Mouse (Mus musculus): ENCODE measurements around the gene Hist1h4j. TPM values are rescaled to one million over a fixed set of nuclear protein-coding genes. Genes with fewer than 3 reads are reported as not detected.
"Not testable (repeated sequence)": the region's sequence is repeated elsewhere in the genome, so short reads cannot be mapped to it uniquely, and the experiment has no call there.

Gene Hist1h4j
- total RNA-seq (2014; rRNA removed), result 1,214 and 1,310 TPM in 2 replicates
- not detected in 2 replicates for polyA plus RNA-seq (2015; fragmentation: Nextera tagmentation; extraction: Ambion mirVana)

- H3K9me3 ChIP-seq (ENCODE audit: low read length); H3K36me3 ChIP-seq (ENCODE audit: insufficient read depth, low read length); H3K4me1 ChIP-seq (ENCODE audit: insufficient read depth, low read length); H3K27me3 ChIP-seq (ENCODE audit: insufficient read depth, low read length): not testable (repeated sequence)
- Histone ChIP-seq H3K27ac (peak within 1 kb of the TSS; percentile 83), H3K9ac (replicated peaks; ENCODE audit: low read length) (peak within 1 kb of the TSS; percentile 58), H3K4me2 (ENCODE audit: low read depth, low read length) (peak within 1 kb of the TSS; percentile 74), H3K4me3 (ENCODE audit: low read length) (peak within 1 kb of the TSS; percentile 47)
- under 1% methylated on average over 43 of the region's 56 CpGs for WGBS
- ATAC-seq, result peak; percentile 90
- peak; percentile 92 for DNase-seq (ENCODE audit: low spot score)
Measured at GRCm38 (mm10) chr13:21734906-21735767, at the start of gene Hist1h4j. TSS of gene Hist1h4j (plus strand) at chr13:21735064.

GRCm38 (mm10) chr13:21697811-21698210, 37.1 kb upstream of the Hist1h4j start, which contains the start of gene Olfr1359:
TSS of gene Olfr1359 (plus strand) at chr13:21698111.
- no peak for TF ChIP-seq CTCF (IDR thresholded peaks at IDR 0.05; ENCODE audit: low read depth)
- Histone ChIP-seq H3K36me3 (ENCODE audit: insufficient read depth, low read length) (no peaks in the 10 kb centered on the region), H3K27me3 (ENCODE audit: insufficient read depth, low read length) (no peaks in the 10 kb centered on the region), H3K9me3 (ENCODE audit: low read length) (no peaks in the 10 kb centered on the region), H3K27ac (no peak within 1 kb of the TSS), H3K4me1 (ENCODE audit: insufficient read depth, low read length) (no peaks in the 10 kb centered on the region), H3K4me2 (ENCODE audit: low read depth, low read length) (no peak within 1 kb of the TSS), H3K9ac (replicated peaks; ENCODE audit: low read length) (no peak within 1 kb of the TSS), H3K4me3 (ENCODE audit: low read length) (no peak within 1 kb of the TSS)
- ATAC-seq, result no peak
- no peak for DNase-seq (ENCODE audit: low spot score)

GRCm38 (mm10) chr13:21706669-21707068, 28.2 kb upstream of the Hist1h4j start:
- H3K27ac ChIP-seq, result no peak overlapping the region
- H3K4me1 ChIP-seq (ENCODE audit: insufficient read depth, low read length), result no peaks in the 10 kb centered on the region
- no peaks in the 10 kb centered on the region for H3K36me3 ChIP-seq (ENCODE audit: insufficient read depth, low read length)
- ATAC-seq (no peak), DNase-seq (ENCODE audit: low spot score) (no peak)
- 70% methylated on average over 4 of the region's 4 CpGs for WGBS
- no peak overlapping the region for H3K9ac ChIP-seq (replicated peaks; ENCODE audit: low read length)
- H3K9me3 ChIP-seq (ENCODE audit: low read length), result no peaks in the 10 kb centered on the region
- no peak overlapping the region for H3K4me3 ChIP-seq (ENCODE audit: low read length)
- H3K4me2 ChIP-seq (ENCODE audit: low read depth, low read length), result no peak overlapping the region
- no peaks in the 10 kb centered on the region for H3K27me3 ChIP-seq (ENCODE audit: insufficient read depth, low read length)
- TF ChIP-seq CTCF (IDR thresholded peaks at IDR 0.05; ENCODE audit: low read depth), result no peak

- peak; percentile 88 for TF ChIP-seq CTCF (IDR thresholded peaks at IDR 0.05; ENCODE audit: low read depth)
- DNase-seq (ENCODE audit: low spot score) (peak; percentile 93), ATAC-seq (peak; percentile 89)
- Histone ChIP-seq H3K27ac (peak overlapping the region; percentile 86), H3K27me3 (ENCODE audit: insufficient read depth, low read length) (no peaks in the 10 kb centered on the region), H3K4me2 (ENCODE audit: low read depth, low read length) (peak overlapping the region; percentile 82), H3K4me1 (ENCODE audit: insufficient read depth, low read length) (no peaks in the 10 kb centered on the region), H3K9me3 (ENCODE audit: low read length) (no peaks in the 10 kb centered on the region), H3K4me3 (ENCODE audit: low read length) (peak overlapping the region; percentile 76), H3K9ac (replicated peaks; ENCODE audit: low read length) (peak overlapping the region; percentile 63), H3K36me3 (ENCODE audit: insufficient read depth, low read length) (no peaks in the 10 kb centered on the region)
- under 1% methylated on average over 32 of the region's 32 CpGs for WGBS
Measured at GRCm38 (mm10) chr13:21710031-21710711, 24.7 kb upstream of the Hist1h4j start.

GRCm38 (mm10) chr13:21710821-21711525, 23.9 kb upstream of the Hist1h4j start:
- Histone ChIP-seq H3K36me3 (ENCODE audit: insufficient read depth, low read length) (no peaks in the 10 kb centered on the region), H3K27me3 (ENCODE audit: insufficient read depth, low read length) (no peaks in the 10 kb centered on the region), H3K27ac (no peak overlapping the region), H3K4me2 (ENCODE audit: low read depth, low read length) (peak overlapping the region; percentile 82), H3K9me3 (ENCODE audit: low read length) (no peaks in the 10 kb centered on the region), H3K4me1 (ENCODE audit: insufficient read depth, low read length) (no peaks in the 10 kb centered on the region), H3K9ac (replicated peaks; ENCODE audit: low read length) (peak overlapping the region; percentile 46), H3K4me3 (ENCODE audit: low read length) (peak overlapping the region; percentile 76)
- DNase-seq (ENCODE audit: low spot score), result peak; percentile 84
- no peak for TF ChIP-seq CTCF (IDR thresholded peaks at IDR 0.05; ENCODE audit: low read depth)
- ATAC-seq, result peak; percentile 83
- WGBS, result 2% methylated on average over 22 of the region's 22 CpGs

- DNase-seq (ENCODE audit: low spot score), result no peak
- Histone ChIP-seq H3K36me3 (ENCODE audit: insufficient read depth, low read length) (no peaks in the 10 kb centered on the region), H3K4me1 (ENCODE audit: insufficient read depth, low read length) (no peaks in the 10 kb centered on the region), H3K9ac (replicated peaks; ENCODE audit: low read length) (peak overlapping the region; percentile 46; the same call in 1 of the 2 replicates), H3K27ac (no peak overlapping the region), H3K4me2 (ENCODE audit: low read depth, low read length) (peak overlapping the region; percentile 82), H3K27me3 (ENCODE audit: insufficient read depth, low read length) (no peaks in the 10 kb centered on the region), H3K4me3 (ENCODE audit: low read length) (peak overlapping the region; percentile 76), H3K9me3 (ENCODE audit: low read length) (no peaks in the 10 kb centered on the region)
- TF ChIP-seq CTCF (IDR thresholded peaks at IDR 0.05; ENCODE audit: low read depth), result no peak
- no peak for ATAC-seq
- WGBS, result 25% methylated on average over 4 of the region's 4 CpGs
Measured at GRCm38 (mm10) chr13:21711698-21712097, 23.2 kb upstream of the Hist1h4j start.

Measured in hindbrain, postnatal 0 days (tissue).